Mouse (Mus musculus) left cerebral cortex, adult 8-10 months (tissue): ENCODE results near the gene Nav2. TPM values are rescaled to one million over a fixed set of nuclear protein-coding genes. Genes with fewer than 3 reads are reported as not detected.

ENCODE experiments used
- DNase-seq, 2 experiments: peaks; one replicate each; pipeline ENCODE4 v3.0.0; 2022; ENCODE audit warnings: low spot score in 2 of 2
- total RNA-seq, 4 experiments: library from RNA; stranded (reverse); gene quantifications; 2 replicates each; pipeline ENCODE4 v1.2.4; 2022

Gene Nav2
- total RNA-seq, 4 experiments from 2014 or later = 76.7 to 101 (median 89.2) TPM

- DNase-seq = no peak
Observed at GRCm38 (mm10) chr7:48888751-48889150, 19.8 kb upstream of the Nav2 start.

GRCm38 (mm10) chr7:48891029-48891428 lies 17.5 kb upstream of the Nav2 start:
- no peak for DNase-seq

- DNase-seq = no peak
Observed at GRCm38 (mm10) chr7:48893093-48893492, 15.4 kb upstream of the Nav2 start.

- DNase-seq = peak in 1 of 2 experiments; percentile 74
Observed at GRCm38 (mm10) chr7:48894152-48894551, 14.4 kb upstream of the Nav2 start.

- no peak for DNase-seq
Observed at GRCm38 (mm10) chr7:48894763-48895162, 13.8 kb upstream of the Nav2 start.

GRCm38 (mm10) chr7:48895475-48895874 lies 13.0 kb upstream of the Nav2 start:
- no peak for DNase-seq

- DNase-seq = no peak
Observed at GRCm38 (mm10) chr7:48896051-48896450, 12.5 kb upstream of the Nav2 start.

- no peak for DNase-seq
Observed at GRCm38 (mm10) chr7:48897539-48898163, 10.9 kb upstream of the Nav2 start.

GRCm38 (mm10) chr7:48898416-48898815 lies 10.1 kb upstream of the Nav2 start:
- DNase-seq = no peak

GRCm38 (mm10) chr7:48900408-48901167 lies 7.9 kb upstream of the Nav2 start:
- no peak for DNase-seq

GRCm38 (mm10) chr7:48902454-48902853 lies 6.1 kb upstream of the Nav2 start:
- no peak for DNase-seq

- DNase-seq = no peak
Observed at GRCm38 (mm10) chr7:48909342-48909671, 791 bp downstream of the Nav2 start.

GRCm38 (mm10) chr7:48910282-48910681 lies 1.8 kb downstream of the Nav2 start:
- no peak for DNase-seq

GRCm38 (mm10) chr7:48911146-48911545 lies 2.6 kb downstream of the Nav2 start:
- no peak for DNase-seq

- no peak for DNase-seq
Observed at GRCm38 (mm10) chr7:48914630-48915506, 6.4 kb downstream of the Nav2 start.

- DNase-seq = no peak
Observed at GRCm38 (mm10) chr7:48917463-48917862, 8.9 kb downstream of the Nav2 start.

- DNase-seq = no peak
Observed at GRCm38 (mm10) chr7:48917988-48918387, 9.5 kb downstream of the Nav2 start.

- DNase-seq = no peak
Observed at GRCm38 (mm10) chr7:48918389-48918788, 9.9 kb downstream of the Nav2 start.

GRCm38 (mm10) chr7:48923620-48924019 lies 15.1 kb downstream of the Nav2 start:
- DNase-seq = no peak

- no peak for DNase-seq
Observed at GRCm38 (mm10) chr7:48925214-48925613, 16.7 kb downstream of the Nav2 start.

- DNase-seq = peak in 1 of 2 experiments; percentile 47
Observed at GRCm38 (mm10) chr7:48928364-48928763, 19.8 kb downstream of the Nav2 start.

GRCm38 (mm10) chr7:48930399-48930798 lies 21.9 kb downstream of the Nav2 start:
- peak in 1 of 2 experiments; percentile 33 for DNase-seq
